Mouse (Mus musculus) testis, adult 2 months (tissue): ENCODE results near the gene Arl8b. TPM values are rescaled to one million over a fixed set of nuclear protein-coding genes. Genes with fewer than 3 reads are reported as not detected.

ENCODE experiments used
- H3K27ac ChIP-seq: fragments of 200-500 bp; 2 replicates; pipeline ENCODE4 v1.5.1; 2012; ENCODE audit warnings: low read depth, low read length; ENCODE audit not compliant: control insufficient read depth, insufficient read depth
- H3K27me3 ChIP-seq: fragments of 200-500 bp; 2 replicates; pipeline ENCODE4 v1.6.1; 2012; ENCODE audit warnings: mild to moderate bottlenecking, low read length, moderate library complexity; ENCODE audit not compliant: control insufficient read depth, insufficient read depth
- H3K36me3 ChIP-seq: fragments of 200-500 bp; 2 replicates; pipeline ENCODE4 v1.6.1; 2012; ENCODE audit warnings: mild to moderate bottlenecking, low read length; ENCODE audit not compliant: control insufficient read depth, insufficient read depth
- H3K4me1 ChIP-seq: fragments of 200-500 bp; 2 replicates; pipeline ENCODE4 v1.6.1; 2012; ENCODE audit warnings: low read length; ENCODE audit not compliant: control insufficient read depth, insufficient read depth
- H3K4me3 ChIP-seq: fragments of 200-500 bp; 2 replicates; pipeline ENCODE4 v1.5.1; 2012; ENCODE audit warnings: low read depth, mild to moderate bottlenecking, low read length, moderate library complexity, mixed read lengths; ENCODE audit not compliant: control insufficient read depth
- CTCF ChIP-seq: fragments of 200-500 bp; IDR thresholded peaks from 2 replicates; pipeline ENCODE4 v1.5.1; 2012; ENCODE audit warnings: low read depth, mild to moderate bottlenecking, inconsistent platforms, low read length, moderate library complexity; ENCODE audit not compliant: control insufficient read depth, insufficient read depth, insufficient replicate concordance
- POLR2A ChIP-seq: fragments of 200-500 bp; IDR thresholded peaks from 2 replicates; pipeline ENCODE4 v1.6.1; 2012; ENCODE audit warnings: low read depth, mild to moderate bottlenecking, inconsistent platforms, low read length, moderate library complexity; ENCODE audit not compliant: control insufficient read depth
- polyA plus RNA-seq: library from polyadenylated mRNA; depleted of rRNA; stranded (reverse); fragments of >200 nt; gene quantifications from 2 replicates; pipeline ENCODE4 v1.2.3, GENCODE M21; 2012

Arl8b gene
- polyA plus RNA-seq, 1 experiment: 37.0 TPM

DNA sequence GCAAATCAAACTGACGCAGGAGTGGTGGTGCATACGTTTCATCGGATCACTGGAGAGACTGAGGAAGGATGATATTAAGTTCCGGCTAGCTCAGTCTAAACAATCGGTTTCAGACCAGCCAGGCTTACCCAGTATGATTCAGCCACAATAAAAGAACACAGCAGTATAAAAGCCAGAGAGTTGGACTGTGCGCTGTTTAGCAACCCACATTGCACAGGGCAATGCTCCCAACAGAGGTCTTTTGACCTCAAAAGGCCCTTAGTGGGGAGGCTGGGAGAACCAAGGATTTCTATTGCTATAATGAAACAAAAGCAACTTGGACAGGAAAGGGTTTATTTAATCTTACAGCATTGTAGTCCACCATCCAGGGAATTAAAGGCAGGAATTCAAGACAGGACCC is 9.4 kb upstream of the Arl8b start:
- TF ChIP-seq CTCF (no peak), POLR2A (no peak)
- Histone ChIP-seq H3K36me3 (no peaks in the 10 kb centered on the region), H3K4me3 (no peak overlapping the region), H3K27me3 (no peaks in the 10 kb centered on the region), H3K4me1 (0 out of 2 replicates have a peak, but pooled peaks cover 3% of the 10 kb centered on the region), H3K27ac (no peak overlapping the region)

DNA sequence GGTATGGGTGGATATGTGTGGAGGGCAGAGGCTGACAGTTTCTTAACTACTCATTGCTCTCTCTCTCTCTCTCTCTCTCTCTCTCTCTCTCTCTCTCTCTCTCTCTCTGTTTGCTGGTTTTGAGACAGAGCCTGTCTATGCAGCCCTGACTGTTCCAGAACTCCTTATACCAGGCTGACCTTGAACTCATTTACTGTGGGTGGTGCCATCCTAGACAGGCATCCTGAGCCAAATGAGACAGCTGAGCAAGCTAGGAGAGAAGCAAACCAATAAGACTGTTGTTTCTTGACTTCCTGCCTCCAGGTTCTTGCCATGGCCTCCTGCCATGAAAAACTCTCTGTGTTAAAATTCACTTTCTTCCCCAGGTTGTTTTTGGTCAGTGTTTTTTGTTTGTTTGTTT is 6.6 kb upstream of the Arl8b start:
- Histone ChIP-seq H3K4me1 (0 out of 2 replicates have a peak, but pooled peaks cover 3% of the 10 kb centered on the region), H3K36me3 (no peaks in the 10 kb centered on the region), H3K4me3 (no peak overlapping the region), H3K27me3 (no peaks in the 10 kb centered on the region), H3K27ac (no peak overlapping the region)
- TF ChIP-seq CTCF (no peak), POLR2A (no peak)

DNA sequence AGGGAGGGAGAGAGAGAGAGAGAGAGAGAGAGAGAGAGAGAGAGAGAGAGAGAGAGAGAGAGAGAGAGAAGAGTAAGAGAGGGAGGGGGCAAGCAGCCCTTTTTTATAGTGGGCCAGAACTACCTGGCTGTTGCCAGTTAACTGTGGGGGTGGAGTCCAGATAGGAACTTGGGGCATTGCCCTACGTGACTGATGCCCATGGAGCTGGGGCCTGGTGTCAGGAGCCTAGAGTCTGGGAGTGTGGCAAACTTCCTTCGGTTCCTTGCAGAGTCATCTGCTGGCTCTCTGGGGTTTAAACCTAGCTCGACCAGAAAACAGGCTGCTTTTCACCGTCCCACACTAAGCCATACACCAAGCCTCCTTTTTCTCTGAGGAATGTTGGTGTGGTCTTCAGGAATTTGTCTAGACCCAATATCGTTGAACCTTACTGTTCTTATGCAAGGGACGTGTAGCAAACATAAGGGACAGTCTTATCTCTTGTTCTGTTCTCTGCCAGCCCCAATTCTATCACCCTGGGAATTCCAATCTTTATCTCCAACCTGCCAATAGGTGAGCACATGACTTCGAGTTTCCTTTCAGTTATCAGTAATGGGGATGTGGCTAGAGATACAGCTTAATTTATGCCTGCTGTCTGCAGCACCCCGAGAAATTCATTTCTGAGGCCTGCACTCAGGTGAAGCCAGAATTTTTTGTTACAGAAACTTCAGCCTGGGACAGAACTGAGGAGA is 5.2 kb upstream of the Arl8b start:
- no peak overlapping the region for H3K4me3 ChIP-seq
- no peak overlapping the region for H3K27ac ChIP-seq
- H3K27me3 ChIP-seq: no peaks in the 10 kb centered on the region
- H3K36me3 ChIP-seq: no peaks in the 10 kb centered on the region
- peaks cover 5% of the 10 kb centered on the region; the same call in 1 of the 2 replicates for H3K4me1 ChIP-seq
- no peak for TF ChIP-seq POLR2A
- TF ChIP-seq CTCF: no peak

DNA sequence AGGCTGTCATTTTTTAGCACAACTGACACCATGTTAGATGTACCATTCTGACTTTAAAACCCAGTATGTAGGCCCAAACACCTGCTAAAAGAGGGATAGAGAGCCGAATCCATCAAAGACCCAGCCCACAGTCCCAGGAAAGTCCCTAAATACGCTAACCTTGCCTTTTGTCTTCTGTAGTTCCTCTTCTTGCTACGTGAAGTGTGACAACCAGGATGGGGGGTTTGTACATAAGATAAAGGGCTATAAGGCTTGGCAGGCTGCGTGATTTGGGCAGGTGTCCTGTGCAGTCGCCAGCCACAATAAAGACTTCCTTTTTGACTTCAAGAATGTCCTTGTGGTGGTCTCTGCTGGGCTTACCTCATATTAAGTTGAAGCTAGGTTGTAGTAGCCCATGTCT is 4.5 kb upstream of the Arl8b start:
- no peaks in the 10 kb centered on the region for H3K36me3 ChIP-seq
- no peak overlapping the region for H3K4me3 ChIP-seq
- TF ChIP-seq CTCF (no peak), POLR2A (no peak)
- H3K4me1 ChIP-seq: peaks cover 5% of the 10 kb centered on the region; the same call in 1 of the 2 replicates
- no peak overlapping the region for H3K27ac ChIP-seq
- H3K27me3 ChIP-seq: no peaks in the 10 kb centered on the region

DNA sequence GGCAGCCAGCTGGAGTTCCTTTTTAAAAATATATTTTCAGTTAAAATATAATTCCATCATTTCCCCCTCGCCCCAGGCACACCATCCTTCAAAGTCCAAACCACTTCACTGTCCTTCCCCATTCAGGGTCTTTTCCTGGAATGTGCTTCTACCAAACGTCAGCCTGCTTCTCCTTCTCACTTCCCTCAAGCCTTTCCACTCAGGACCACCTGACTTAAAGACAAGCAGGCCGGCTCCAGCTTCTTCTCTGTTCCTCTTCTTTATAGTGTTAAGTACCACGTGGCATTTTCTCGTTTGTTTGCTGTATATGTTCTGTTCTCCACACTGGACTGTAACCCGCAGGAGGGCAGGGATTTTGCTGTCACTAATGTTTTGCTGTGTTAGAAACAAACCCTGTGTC is 1.0 kb upstream of the Arl8b start:
- TF ChIP-seq CTCF: no peak
- Histone ChIP-seq H3K36me3 (no peaks in the 10 kb centered on the region), H3K27ac (no peak overlapping the region), H3K4me3 (no peak overlapping the region), H3K4me1 (peaks cover 13% of the 10 kb centered on the region), H3K27me3 (no peaks in the 10 kb centered on the region)

DNA sequence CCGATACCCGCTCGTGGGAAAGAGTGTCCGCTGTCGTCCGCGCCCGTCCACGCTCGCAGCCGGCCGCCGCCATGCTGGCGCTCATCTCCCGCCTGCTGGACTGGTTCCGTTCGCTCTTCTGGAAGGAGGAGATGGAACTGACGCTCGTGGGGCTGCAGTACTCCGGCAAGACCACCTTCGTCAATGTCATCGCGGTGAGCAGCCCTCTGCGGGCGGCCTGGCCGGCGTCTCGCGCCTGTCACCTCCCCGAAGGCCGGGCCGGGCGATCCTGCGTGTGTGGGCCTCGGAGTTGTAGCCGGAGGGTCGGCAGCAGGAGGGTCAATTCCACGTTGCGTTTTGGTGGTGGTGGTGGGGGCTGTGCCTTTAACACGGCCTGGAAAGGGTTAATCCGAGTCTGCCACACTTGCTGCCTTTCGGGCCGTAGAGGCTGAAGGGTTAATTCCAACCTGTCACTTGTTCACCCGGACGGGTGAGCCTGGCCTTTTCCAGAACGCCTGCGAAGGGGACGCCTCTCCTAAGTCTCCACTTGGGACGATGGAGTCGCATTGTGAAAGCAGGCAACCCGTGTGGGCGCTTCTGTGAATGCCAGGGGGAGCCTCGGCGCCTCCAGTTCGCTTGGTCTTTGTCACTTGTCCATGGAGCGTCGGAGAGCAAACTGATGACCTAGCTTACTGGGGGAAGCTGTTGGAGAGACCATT is 434 bp downstream of the Arl8b start:
- H3K27ac ChIP-seq: peak overlapping the region; percentile 93
- no peaks in the 10 kb centered on the region for H3K27me3 ChIP-seq
- peak overlapping the region; percentile 96 for H3K4me3 ChIP-seq
- H3K36me3 ChIP-seq: no peaks in the 10 kb centered on the region
- H3K4me1 ChIP-seq: peaks cover 12% of the 10 kb centered on the region
- TF ChIP-seq POLR2A (no peak), CTCF (no peak)

DNA sequence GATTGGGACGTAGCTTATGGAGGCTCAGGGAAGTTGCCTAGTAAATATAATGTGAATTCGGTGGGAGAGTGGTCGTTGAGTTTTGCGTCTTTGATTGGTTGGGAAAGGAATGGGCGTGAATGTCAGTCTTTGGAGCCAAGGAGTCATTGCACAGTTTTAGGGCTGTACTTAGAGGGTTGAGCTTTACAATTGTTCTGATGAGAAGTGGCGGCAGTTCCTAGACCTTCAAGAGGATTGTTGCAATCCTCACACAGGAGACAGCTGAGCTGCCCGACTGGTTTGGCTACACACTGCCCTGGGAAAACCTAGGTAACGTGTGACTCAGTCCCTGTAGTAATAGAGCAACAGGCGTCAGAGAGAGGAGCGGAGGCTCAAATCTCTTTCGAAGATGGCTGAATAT is 1.2 kb downstream of the Arl8b start:
- no peak overlapping the region; the same call in 1 of the 2 replicates for H3K27ac ChIP-seq
- no peaks in the 10 kb centered on the region for H3K27me3 ChIP-seq
- H3K4me1 ChIP-seq: peaks cover 12% of the 10 kb centered on the region
- TF ChIP-seq CTCF (no peak), POLR2A (no peak)
- H3K4me3 ChIP-seq: peak overlapping the region; percentile 96
- no peaks in the 10 kb centered on the region for H3K36me3 ChIP-seq
